Mouse (Mus musculus) kidney, adult 11 months (tissue): ENCODE data around the gene Atp8a2.

ENCODE experiments used
- DNase-seq: peaks from one replicate; pipeline ENCODE4 v3.0.0; 2022

Atp8a2 gene

GRCm38 (mm10) chr14:60148893-60149292, 48.1 kb downstream of the Atp8a2 start:
- no peak for DNase-seq

GRCm38 (mm10) chr14:60143234-60143633, 53.7 kb downstream of the Atp8a2 start:
- no peak for DNase-seq

- DNase-seq, result no peak
Measured at GRCm38 (mm10) chr14:60138339-60138738, 58.6 kb downstream of the Atp8a2 start.

- DNase-seq, result no peak
Measured at GRCm38 (mm10) chr14:60137812-60138211, 59.2 kb downstream of the Atp8a2 start.

GRCm38 (mm10) chr14:60135801-60136200, 61.2 kb downstream of the Atp8a2 start:
- no peak for DNase-seq

- DNase-seq, result no peak
Measured at GRCm38 (mm10) chr14:60134720-60135119, 62.3 kb downstream of the Atp8a2 start.

GRCm38 (mm10) chr14:60131196-60131876, 65.6 kb downstream of the Atp8a2 start:
- DNase-seq, result no peak

GRCm38 (mm10) chr14:60129564-60129963, 67.4 kb downstream of the Atp8a2 start:
- no peak for DNase-seq

GRCm38 (mm10) chr14:60125202-60125601, 71.8 kb downstream of the Atp8a2 start:
- DNase-seq, result no peak

- no peak for DNase-seq
Measured at GRCm38 (mm10) chr14:60121572-60121971, 75.4 kb downstream of the Atp8a2 start.

GRCm38 (mm10) chr14:60117792-60118585, 79.0 kb downstream of the Atp8a2 start:
- no peak for DNase-seq

GRCm38 (mm10) chr14:60086808-60087725, 109.9 kb downstream of the Atp8a2 start:
- DNase-seq, result no peak

- no peak for DNase-seq
Measured at GRCm38 (mm10) chr14:60086254-60086807, 110.6 kb downstream of the Atp8a2 start.

GRCm38 (mm10) chr14:60082771-60083170, 114.2 kb downstream of the Atp8a2 start:
- no peak for DNase-seq

- DNase-seq, result no peak
Measured at GRCm38 (mm10) chr14:60072496-60072895, 124.5 kb downstream of the Atp8a2 start.

GRCm38 (mm10) chr14:60065186-60065585, 131.8 kb downstream of the Atp8a2 start:
- DNase-seq, result peak; percentile 31

- DNase-seq, result no peak
Measured at GRCm38 (mm10) chr14:60061023-60061422, 136.0 kb downstream of the Atp8a2 start.

- DNase-seq, result no peak
Measured at GRCm38 (mm10) chr14:60058867-60059266, 138.1 kb downstream of the Atp8a2 start.

- no peak for DNase-seq
Measured at GRCm38 (mm10) chr14:60055231-60055630, 141.7 kb downstream of the Atp8a2 start.

- DNase-seq, result no peak
Measured at GRCm38 (mm10) chr14:60030666-60031065, 166.3 kb downstream of the Atp8a2 start.

- DNase-seq, result no peak
Measured at GRCm38 (mm10) chr14:60027139-60027538, 169.8 kb downstream of the Atp8a2 start.

- DNase-seq, result no peak
Measured at GRCm38 (mm10) chr14:60026647-60027046, 170.3 kb downstream of the Atp8a2 start.

GRCm38 (mm10) chr14:60015891-60016290, 181.1 kb downstream of the Atp8a2 start:
- peak; percentile 35 for DNase-seq
